In the genomic region with DNA sequence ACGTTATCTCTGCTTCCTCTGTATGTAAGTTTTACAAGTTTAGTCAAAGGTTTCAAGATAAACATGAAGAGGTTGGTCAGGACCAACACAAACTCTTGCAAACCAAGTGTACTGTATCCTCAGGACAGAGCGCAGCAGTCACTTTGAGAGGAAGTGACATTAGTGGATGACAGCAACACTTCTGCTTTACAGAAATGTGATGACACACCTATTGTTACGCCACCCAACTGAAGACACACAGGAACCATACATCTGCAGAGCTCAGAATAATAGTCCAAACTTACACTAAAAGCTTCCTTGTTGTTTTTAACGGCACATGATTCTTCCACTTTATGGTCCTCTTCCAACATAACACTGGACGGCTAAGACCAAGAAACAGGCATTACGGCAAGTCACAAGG, we compare ENCODE assay signal across 27 mouse cellular contexts. TPM values are rescaled to one million over a fixed set of nuclear protein-coding genes. Genes with fewer than 3 reads are reported as not detected.
DNase-seq lines count a peak whose midpoint lies in the region; ATAC-seq and TF ChIP-seq lines count a peak whose summit lies in the region.
"Had no signal": no experiment of that assay in that cellular context is flagged by ENCODE, and none has a peak within 500 bp of the region (broad histone marks: within the 10 kb centered on the region; RNA-seq: fewer than 3 reads in every experiment).

No protein-coding gene starts in this region.

- peak; percentile 44 for DNase-seq in lung, postnatal 25 days (ENCODE audit: low spot score)
- DNase-seq in lung, postnatal 10 days: no peak
- peak; percentile 29 for DNase-seq in c-Kit-positive CD71-negative TER-119-negative erythroid progenitor cells, embryonic 14.5 days (ENCODE audit: low read depth)
- DNase-seq in gastrocnemius, adult 2 months: no peak
- DNase-seq in yolk sac, embryonic 10.5 days (ENCODE audit: low spot score): no peak
- no peak for DNase-seq in cerebellum, adult 18-20 months
- DNase-seq: adrenal gland, postnatal 10 days; B cell, adult 2 months; cerebellum, adult 9-10 months; cerebellum, postnatal 36 days; embryo, embryonic 11 days; gastrocnemius, postnatal 25 days; heart, postnatal 14 days; kidney, adult 2 months; kidney, postnatal 36 days; lung, embryonic 14.5 days; retina, postnatal 1 day; right cerebral cortex, postnatal 14 days had no signal

- peak; percentile 98 for ATAC-seq in megakaryocyte, adult 5-6 weeks (ENCODE audit: poor library complexity, severe bottlenecking)
- ATAC-seq: forebrain, embryonic 14.5 days; hindbrain, embryonic 16.5 days; midbrain, embryonic 16.5 days had no signal

- H3K27ac ChIP-seq in gastrocnemius, adult 2 months: no peak overlapping the region
- H3K27ac ChIP-seq: embryonic facial prominence, embryonic 12.5 days; layer of hippocampus, adult 2 months; limb, embryonic 13.5 days; neural tube, embryonic 13.5 days; stomach, embryonic 15.5 days had no signal

- H3K4me3 ChIP-seq in gastrocnemius, adult 2 months: no peak overlapping the region
- H3K4me3 ChIP-seq: embryonic facial prominence, embryonic 12.5 days; layer of hippocampus, adult 2 months; limb, embryonic 13.5 days; neural tube, embryonic 13.5 days; stomach, embryonic 15.5 days had no signal

- intact Hi-C loops in gastrocnemius, adult 2 months (cut with DNase I): no loop called here

- TF ChIP-seq CTCF in gastrocnemius, adult 2 months (IDR thresholded peaks at IDR 0.05): no peak

RNA-seq across cellular contexts. Expression of a gene that starts 7.1 kb away (rescaled TPM):
- 43.9 and 65.3 TPM in 2 replicates for total RNA-seq in megakaryocyte, adult 5-6 weeks (2015)
- total RNA-seq in megakaryocyte, adult 5-6 weeks (2017): 122 and 197 TPM in 2 replicates
- 10 to 100 TPM; 17.1 to 22.0 TPM for total RNA-seq in gastrocnemius, adult 2 months (2021)

RNA-seq across cellular contexts. Expression of a gene that starts 29.4 kb away (rescaled TPM):
- total RNA-seq in megakaryocyte, adult 5-6 weeks (2015): 45.5 and 46.9 TPM in 2 replicates
- 96.0 and 126 TPM in 2 replicates for total RNA-seq in megakaryocyte, adult 5-6 weeks (2017)
- total RNA-seq in gastrocnemius, adult 2 months (2021): 100 to 1,000 TPM; 286 to 331 TPM

RNA-seq across cellular contexts. Expression of a gene that starts 35.4 kb away (rescaled TPM):
- 109 and 132 TPM in 2 replicates for total RNA-seq in megakaryocyte, adult 5-6 weeks (2015)
- 193 and 248 TPM in 2 replicates for total RNA-seq in megakaryocyte, adult 5-6 weeks (2017)
- total RNA-seq in gastrocnemius, adult 2 months (2021): 10 to 100 TPM; 39.4 to 41.2 TPM

RNA-seq across cellular contexts. Expression of a gene that starts 35.7 kb away (rescaled TPM):
- total RNA-seq in megakaryocyte, adult 5-6 weeks (2015): 31.9 and 34.2 TPM in 2 replicates
- total RNA-seq in megakaryocyte, adult 5-6 weeks (2017): 36.1 and 41.8 TPM in 2 replicates
- not detected for total RNA-seq in gastrocnemius, adult 2 months (2021)

Comparison
In these comparisons a context has a peak if more than half of its experiments do, and no peak if none do; other contexts are left out.
1. DNase-seq: peak in lung, postnatal 25 days (single experiment) and c-Kit-positive CD71-negative TER-119-negative erythroid progenitor cells, embryonic 14.5 days (single experiment); none in lung, postnatal 10 days (single experiment), gastrocnemius, adult 2 months (single experiment), yolk sac, embryonic 10.5 days (single experiment) and cerebellum, adult 18-20 months (0 of 2).